Mouse (Mus musculus) limb, embryonic 15.5 days (tissue): Measurements from ENCODE around the gene Atxn2. TPM values are rescaled to one million over a fixed set of nuclear protein-coding genes. Genes with fewer than 3 reads are reported as not detected.

ENCODE experiments used
- ATAC-seq: fragments of 200-750 bp; cut with Nextera tagmentation; 2 replicates; pipeline ENCODE4 v1.8.0; 2017; ENCODE audit warnings: low read depth, moderate TSS enrichment; ENCODE audit not compliant: insufficient number of reproducible peaks, low FRiP score, low TSS enrichment
- H3K27ac ChIP-seq: fragments of 300-500 bp; sonication (generic); 2 replicates; pipeline ENCODE4 v1.5.1; 2015; ENCODE audit warnings: moderate library complexity, mild to moderate bottlenecking, inconsistent platforms
- H3K27me3 ChIP-seq: fragments of 300-500 bp; sonication (generic); 2 replicates; pipeline ENCODE4 v1.6.1; 2015; ENCODE audit warnings: inconsistent platforms
- H3K36me3 ChIP-seq: fragments of 300-500 bp; sonication (generic); 2 replicates; pipeline ENCODE4 v1.6.1; 2015; ENCODE audit warnings: inconsistent platforms
- H3K4me1 ChIP-seq: fragments of 300-500 bp; sonication (generic); 2 replicates; pipeline ENCODE4 v1.6.1; 2015; ENCODE audit warnings: inconsistent platforms
- H3K4me2 ChIP-seq: fragments of 300-500 bp; sonication (generic); 2 replicates; pipeline ENCODE4 v1.6.1; 2015; ENCODE audit warnings: mild to moderate bottlenecking, inconsistent platforms
- H3K4me3 ChIP-seq: fragments of 300-500 bp; sonication (generic); 2 replicates; pipeline ENCODE4 v1.5.1; 2015; ENCODE audit warnings: mild to moderate bottlenecking, inconsistent platforms
- H3K9ac ChIP-seq: fragments of 300-500 bp; sonication (generic); 2 replicates; pipeline ENCODE4 v1.6.1; 2015; ENCODE audit warnings: inconsistent platforms
- H3K9me3 ChIP-seq: fragments of 300-500 bp; sonication (generic); 2 replicates; pipeline ENCODE4 v1.6.1; 2016; ENCODE audit warnings: inconsistent platforms
- WGBS: fragments of 180-500 bp; shearing (Covaris S2); methylation state at CpG from one replicate; pipeline ENCODE4 v1.1.7; 2015; 5-methylcytosine and 5-hydroxymethylcytosine counted together
- microRNA-seq: library from miRNA; unstranded; fragments of <30 nt; microRNA quantifications from one replicate; pipeline ENCODE4, GENCODE M21; 2016
- polyA plus RNA-seq: library from polyadenylated mRNA; unstranded; fragments of >200 nt; fragmentation: Nextera tagmentation; extraction: Ambion mirVana; gene quantifications from 2 replicates; pipeline ENCODE4 v1.2.1, GENCODE M21; 2015

Gene Atxn2
- polyA plus RNA-seq, 1 experiment from 2014 or later, result 49.4 TPM

DNA sequence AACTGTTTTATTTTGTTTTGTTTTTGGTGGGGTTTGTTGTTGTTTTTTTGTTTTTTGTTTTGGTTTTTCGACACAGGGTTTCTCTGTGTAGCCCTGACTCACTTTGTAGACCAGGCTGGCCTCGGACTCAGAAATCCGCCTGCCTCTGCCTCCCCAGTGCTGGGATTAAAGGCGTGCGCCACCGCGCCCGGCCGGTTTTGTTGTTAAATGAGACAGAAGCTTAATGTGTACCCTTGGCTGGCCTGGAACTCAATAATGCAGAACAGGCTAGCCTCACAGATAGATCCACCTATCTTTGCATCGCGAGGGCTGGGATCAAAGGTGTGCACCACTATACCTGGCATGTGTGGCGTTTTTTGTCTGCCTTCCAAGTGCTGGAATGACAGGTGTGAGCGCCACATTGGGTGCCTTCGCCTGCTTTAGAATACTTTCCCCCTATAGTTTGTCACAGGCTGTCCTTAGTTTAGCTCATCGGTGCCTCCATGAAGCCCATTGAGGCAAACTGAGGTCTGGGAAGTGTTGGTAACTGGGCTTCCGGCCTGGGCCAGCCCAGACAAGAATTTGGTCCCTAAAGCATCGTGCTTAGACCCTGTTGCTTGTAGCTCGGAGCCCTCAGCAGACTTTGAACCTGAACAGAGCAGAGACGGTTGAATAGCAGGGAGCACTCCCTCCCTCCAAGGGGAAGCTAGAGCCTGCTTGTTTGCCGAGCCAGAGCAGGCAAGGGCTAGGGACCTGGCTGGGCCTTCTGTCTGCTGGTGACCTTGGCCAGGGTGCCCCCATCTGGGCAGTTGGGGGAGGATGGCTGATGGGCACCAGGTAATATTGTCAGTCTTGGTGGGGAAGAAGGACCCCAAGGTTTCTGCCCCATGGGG is 138.6 kb downstream of the Atxn2 start:
- Histone ChIP-seq H3K9ac (peak overlapping the region; percentile 68), H3K27ac (no peak overlapping the region), H3K4me1 (peaks cover 37% of the 10 kb centered on the region), H3K27me3 (no peaks in the 10 kb centered on the region), H3K4me3 (peak overlapping the region; percentile 89), H3K36me3 (peaks cover 34% of the 10 kb centered on the region), H3K4me2 (peak overlapping the region; percentile 79), H3K9me3 (no peaks in the 10 kb centered on the region)
- ATAC-seq, result no peak
- 31% methylated on average over 20 of the region's 20 CpGs for WGBS

DNA sequence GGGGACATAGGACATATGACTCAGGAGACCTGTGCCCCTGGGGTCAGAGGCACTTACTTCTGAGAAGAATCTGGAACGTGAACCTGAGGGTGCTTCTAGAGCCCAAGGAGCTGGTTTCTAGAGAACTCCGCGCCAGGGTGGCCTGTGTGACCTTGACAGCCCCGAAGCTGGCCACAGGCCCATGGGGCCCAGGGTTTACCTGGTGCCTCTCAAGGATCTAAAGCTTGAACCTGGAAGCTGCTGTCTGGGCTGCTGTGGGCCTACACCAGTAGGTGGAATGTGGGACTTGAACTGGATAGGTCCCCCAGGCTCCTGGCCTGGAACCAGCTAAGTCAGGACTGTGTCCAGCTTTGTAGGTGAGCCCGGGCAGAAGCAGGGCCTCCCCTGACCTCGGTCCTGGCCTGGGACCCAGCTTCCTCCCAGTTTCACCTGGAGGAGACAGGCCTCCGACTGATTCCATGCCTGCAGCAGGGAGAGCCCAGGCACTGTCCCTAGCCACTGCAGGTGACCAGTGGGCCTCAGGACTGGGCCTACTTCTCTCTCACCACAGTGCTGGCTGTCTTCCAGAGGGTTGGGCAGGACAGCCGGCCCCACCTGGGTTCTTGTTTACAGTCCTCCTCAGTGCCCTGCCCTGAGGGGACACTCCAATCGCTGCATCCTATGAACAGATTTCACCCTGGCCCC is 142.4 kb downstream of the Atxn2 start:
- Histone ChIP-seq H3K4me3 (no peak overlapping the region), H3K9me3 (no peaks in the 10 kb centered on the region), H3K27me3 (no peaks in the 10 kb centered on the region), H3K4me2 (no peak overlapping the region), H3K27ac (no peak overlapping the region), H3K9ac (no peak overlapping the region), H3K4me1 (peaks cover 31% of the 10 kb centered on the region), H3K36me3 (peaks cover 38% of the 10 kb centered on the region)
- ATAC-seq, result no peak
- WGBS, result 77% methylated on average over 9 of the region's 9 CpGs

DNA sequence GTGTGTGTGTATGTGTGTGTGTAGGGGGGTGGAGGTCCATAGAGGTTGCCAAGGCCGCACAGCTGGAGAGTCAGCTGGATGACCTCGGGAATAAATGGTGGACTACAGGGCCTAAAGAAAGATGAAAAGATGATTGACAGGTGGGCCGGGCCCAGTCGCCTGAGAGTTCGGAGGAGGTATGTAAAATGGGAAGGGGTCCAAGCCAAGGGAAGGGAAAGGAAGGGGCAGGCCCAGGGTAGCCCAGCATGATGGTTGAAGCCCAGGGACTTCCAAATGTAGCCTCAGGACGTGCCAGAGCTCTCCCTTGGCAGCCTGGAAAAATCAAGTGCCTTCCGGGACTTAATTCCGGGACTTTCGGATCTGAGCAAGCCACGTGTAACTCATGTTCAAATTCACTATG is 143.6 kb downstream of the Atxn2 start:
- H3K4me2 ChIP-seq, result no peak overlapping the region
- H3K36me3 ChIP-seq, result peaks cover 38% of the 10 kb centered on the region
- no peaks in the 10 kb centered on the region for H3K9me3 ChIP-seq
- peaks cover 27% of the 10 kb centered on the region for H3K4me1 ChIP-seq
- no peaks in the 10 kb centered on the region for H3K27me3 ChIP-seq
- no peak for ATAC-seq
- H3K27ac ChIP-seq, result no peak overlapping the region
- no peak overlapping the region for H3K9ac ChIP-seq
- H3K4me3 ChIP-seq, result no peak overlapping the region
- 75% methylated on average over 10 of the region's 10 CpGs for WGBS

DNA sequence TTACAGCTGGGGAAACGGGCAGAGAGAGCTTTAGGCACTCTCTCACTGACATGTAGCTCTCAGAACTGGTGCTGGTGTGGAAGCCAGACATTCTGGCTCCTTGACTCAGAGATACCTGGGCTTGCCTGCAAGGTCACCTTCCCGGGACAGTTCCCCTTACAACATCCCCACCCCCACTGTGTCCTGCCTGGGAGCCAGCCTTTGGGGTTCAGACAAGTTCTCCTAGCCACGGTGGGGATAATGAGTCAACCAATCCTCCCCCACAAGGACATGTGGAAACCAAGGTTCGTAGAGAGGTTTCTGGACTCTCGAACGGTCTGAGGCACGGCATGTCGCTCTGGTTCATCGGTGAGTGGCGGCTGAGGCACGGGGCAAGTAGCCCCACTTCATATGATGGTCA is 145.6 kb downstream of the Atxn2 start:
- H3K4me1 ChIP-seq, result peaks cover 7% of the 10 kb centered on the region
- no peak overlapping the region for H3K4me2 ChIP-seq
- H3K27me3 ChIP-seq, result no peaks in the 10 kb centered on the region
- ATAC-seq, result no peak
- 81% methylated on average over 11 of the region's 11 CpGs for WGBS
- no peak overlapping the region for H3K4me3 ChIP-seq
- H3K36me3 ChIP-seq, result peaks cover 31% of the 10 kb centered on the region
- H3K27ac ChIP-seq, result no peak overlapping the region
- H3K9me3 ChIP-seq, result no peaks in the 10 kb centered on the region
- H3K9ac ChIP-seq, result no peak overlapping the region

DNA sequence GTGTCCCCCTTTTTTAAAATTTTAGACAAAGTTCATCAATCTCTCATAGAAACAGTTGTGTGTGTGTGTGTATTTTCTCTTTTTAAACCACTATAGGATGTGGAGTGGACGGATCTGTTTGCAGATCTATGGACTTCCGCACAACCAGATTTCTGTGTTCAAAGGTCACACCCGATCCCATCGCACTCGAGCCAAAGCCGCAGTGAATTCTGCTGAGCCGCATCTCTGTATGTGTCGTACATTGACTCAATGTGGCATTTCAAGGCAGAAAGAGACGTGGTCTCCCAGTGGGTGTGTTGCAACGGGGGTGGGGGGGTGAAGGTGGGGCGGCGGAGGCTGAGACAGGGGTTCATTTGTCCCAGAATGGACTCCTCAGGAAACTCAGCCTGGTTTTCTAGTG is 147.3 kb downstream of the Atxn2 start:
- WGBS, result 84% methylated on average over 12 of the region's 12 CpGs
- H3K27ac ChIP-seq, result no peak overlapping the region
- no peak for ATAC-seq
- peaks cover 16% of the 10 kb centered on the region for H3K36me3 ChIP-seq
- peaks cover 7% of the 10 kb centered on the region for H3K4me1 ChIP-seq
- no peaks in the 10 kb centered on the region for H3K9me3 ChIP-seq
- H3K4me3 ChIP-seq, result no peak overlapping the region
- H3K27me3 ChIP-seq, result no peaks in the 10 kb centered on the region
- H3K4me2 ChIP-seq, result no peak overlapping the region
- H3K9ac ChIP-seq, result no peak overlapping the region

DNA sequence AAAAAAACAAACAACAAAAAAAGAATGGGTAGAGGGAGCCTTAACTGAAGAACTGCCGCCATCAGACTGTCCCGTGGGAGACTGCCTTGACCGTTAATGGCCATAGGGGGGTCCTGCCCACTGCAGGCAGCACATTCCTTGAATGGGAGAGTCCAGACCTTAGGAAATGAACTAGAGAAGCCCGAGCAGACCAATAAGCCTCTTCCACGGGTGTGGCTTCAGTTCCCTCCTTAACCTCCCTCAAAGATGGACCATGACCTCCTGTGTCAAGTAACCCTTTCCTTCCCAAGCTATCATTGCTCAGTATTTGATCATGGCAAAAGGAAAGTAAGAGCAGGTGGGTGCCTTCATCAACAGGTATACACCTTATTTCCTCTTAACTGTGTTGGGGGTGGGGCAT is 150.8 kb downstream of the Atxn2 start:
- no peaks in the 10 kb centered on the region; the same call in 1 of the 2 replicates for H3K36me3 ChIP-seq
- H3K4me3 ChIP-seq, result no peak overlapping the region
- no peak overlapping the region for H3K27ac ChIP-seq
- ATAC-seq, result no peak
- H3K27me3 ChIP-seq, result no peaks in the 10 kb centered on the region
- 47% methylated on average over 5 of the region's 5 CpGs for WGBS
- no peak overlapping the region for H3K4me2 ChIP-seq
- H3K4me1 ChIP-seq, result peaks cover 6% of the 10 kb centered on the region
- H3K9ac ChIP-seq, result no peak overlapping the region
- H3K9me3 ChIP-seq, result no peaks in the 10 kb centered on the region

DNA sequence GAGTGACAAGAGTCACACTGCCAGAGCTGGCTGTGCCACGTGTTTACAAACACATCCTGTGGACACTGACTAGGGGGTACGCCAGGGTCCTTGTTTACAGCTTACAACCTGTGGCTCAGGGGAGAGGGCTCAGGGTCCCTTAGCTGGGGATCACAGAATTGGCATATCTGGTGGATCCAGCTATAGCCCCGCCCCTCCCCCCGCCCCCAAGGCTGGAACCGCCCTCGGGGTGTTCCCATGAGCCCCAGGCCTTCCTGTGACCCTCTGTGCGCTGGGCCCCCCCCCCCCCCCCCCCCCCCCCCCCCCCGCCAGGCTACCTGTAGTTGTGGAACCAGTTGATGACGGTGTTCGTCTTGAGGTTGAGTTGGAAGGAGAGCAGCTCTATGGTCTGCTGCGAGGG is 153.2 kb downstream of the Atxn2 start:
- whole genome bisulfite sequencing, result 16% methylated on average over 8 of the region's 11 CpGs
- Histone ChIP-seq H3K4me1 (peaks cover 6% of the 10 kb centered on the region), H3K36me3 (no peaks in the 10 kb centered on the region; the same call in 1 of the 2 replicates), H3K4me2 (no peak overlapping the region), H3K27me3 (no peaks in the 10 kb centered on the region), H3K27ac (no peak overlapping the region), H3K9ac (no peak overlapping the region), H3K4me3 (no peak overlapping the region), H3K9me3 (no peaks in the 10 kb centered on the region)
- no peak for ATAC-seq

Small RNA genes within 50 kb of the gene (microRNA-seq; reads per million reads assigned to microRNA genes)
- 0.61 reads per million for gene Mir7031

Other genes with a start within 250 kb of the Atxn2 start
- gene Adam1b, start 207.9 kb upstream of the Atxn2 start, polyA plus RNA-seq, result 0.08 and 0.10 TPM in 2 replicates
- 1.5 TPM in 2 replicates for gene Adam1a, start 165.9 kb upstream of the Atxn2 start, polyA plus RNA-seq
- not detected in 2 replicates for gene Gm42878, start 165.9 kb upstream of the Atxn2 start, polyA plus RNA-seq
- gene Mapkapk5, start 165.4 kb upstream of the Atxn2 start, polyA plus RNA-seq, result 47.9 and 56.1 TPM in 2 replicates
- 249 and 251 TPM in 2 replicates for gene Aldh2, start 117.5 kb upstream of the Atxn2 start, polyA plus RNA-seq
- 1.8 and 3.1 TPM in 2 replicates for gene Acad12, start 92.4 kb upstream of the Atxn2 start, polyA plus RNA-seq
- gene Acad10, start 50.8 kb upstream of the Atxn2 start, polyA plus RNA-seq, result 2.2 and 3.3 TPM in 2 replicates
- gene Brap, start 50.8 kb upstream of the Atxn2 start, polyA plus RNA-seq, result 43.9 and 46.4 TPM in 2 replicates
- 13.1 and 14.8 TPM in 2 replicates for gene Sh2b3, start 126.3 kb downstream of the Atxn2 start, polyA plus RNA-seq
- 28.0 and 29.0 TPM in 2 replicates for gene Pheta1, start 137.6 kb downstream of the Atxn2 start, polyA plus RNA-seq